Mouse (Mus musculus): ENCODE measurements around the gene Fgfr2.

GRCm38 (mm10) chr7:132580511-132580910 is 542.6 kb downstream of the Fgfr2 start:
- TF ChIP-seq POLR2A (IDR thresholded peaks at IDR 0.05; ENCODE audit: low read depth, low read length): no peak
- no peak for TF ChIP-seq CTCF (IDR thresholded peaks at IDR 0.05; ENCODE audit: borderline replicate concordance, insufficient read depth, low read length)
